Mouse (Mus musculus) myocyte (in vitro differentiated cells): ENCODE data around the gene P2rx6. TPM values are rescaled to one million over a fixed set of nuclear protein-coding genes. Genes with fewer than 3 reads are reported as not detected.

Experiments used
- H3K27me3 ChIP-seq: one replicate; pipeline ENCODE4 v1.6.1; 2011; ENCODE audit not compliant: control insufficient read depth, insufficient read depth, insufficient read length
- H3K36me3 ChIP-seq: one replicate; pipeline ENCODE4 v1.6.1; 2011; ENCODE audit not compliant: control insufficient read depth, insufficient read depth
- H3K4me2 ChIP-seq: one replicate; pipeline ENCODE4 v1.6.1; 2011; ENCODE audit warnings: low read depth, control low read depth
- H3K4me3 ChIP-seq: one replicate; pipeline ENCODE4 v1.5.1; 2011; ENCODE audit warnings: mild to moderate bottlenecking, control low read depth, moderate library complexity
- H3K79me2 ChIP-seq: one replicate; pipeline ENCODE4 v1.6.1; 2011; ENCODE audit not compliant: control insufficient read depth, insufficient read depth
- H3ac ChIP-seq: one replicate; pipeline ENCODE4 v1.6.1; 2011; ENCODE audit not compliant: control insufficient read depth, insufficient read length
- CEBPB ChIP-seq: IDR thresholded peaks from 2 replicates; pipeline ENCODE4 v1.6.1; 2011; ENCODE audit warnings: mild to moderate bottlenecking, moderate library complexity; ENCODE audit not compliant: poor library complexity, insufficient read depth, severe bottlenecking
- E2F4 ChIP-seq: IDR thresholded peaks from one replicate; pipeline ENCODE4 v1.6.1; 2011; ENCODE audit warnings: mild to moderate bottlenecking, control low read depth, moderate library complexity; ENCODE audit not compliant: insufficient read depth
- MAX ChIP-seq: IDR thresholded peaks from one replicate; pipeline ENCODE4 v1.6.1; 2011; ENCODE audit warnings: low read depth, mild to moderate bottlenecking, control low read depth
- MYOD1 ChIP-seq, 3 experiments: IDR thresholded peaks; one replicate each; pipeline ENCODE4 v1.6.1; 2011; ENCODE audit warnings: control low read depth in 2 of 3, low read depth in 2 of 3, mild to moderate bottlenecking in 2 of 3, moderate library complexity in 1 of 3; ENCODE audit not compliant: insufficient read length in 2 of 3, control insufficient read depth in 1 of 3
- MYOG ChIP-seq, 3 experiments: IDR thresholded peaks; one replicate each; pipeline ENCODE4 v1.6.1; 2011; ENCODE audit warnings: control low read depth in 2 of 3, low read depth in 2 of 3, mild to moderate bottlenecking in 2 of 3; ENCODE audit not compliant: insufficient read length in 2 of 3, control insufficient read depth in 1 of 3, insufficient read depth in 1 of 3
- POLR2A ChIP-seq: IDR thresholded peaks from one replicate; pipeline ENCODE4 v1.6.1; 2011; ENCODE audit warnings: low read depth, mild to moderate bottlenecking, control low read depth, moderate library complexity; ENCODE audit not compliant: insufficient read length
- POLR2AphosphoS2 ChIP-seq: IDR thresholded peaks from one replicate; pipeline ENCODE4 v1.6.1; 2011; ENCODE audit warnings: low read depth, control low read depth; ENCODE audit not compliant: insufficient read length
- REST ChIP-seq: IDR thresholded peaks from one replicate; pipeline ENCODE4 v1.6.1; 2011; ENCODE audit warnings: mild to moderate bottlenecking, control low read depth, moderate library complexity; ENCODE audit not compliant: insufficient read depth, insufficient read length
- SRF ChIP-seq: IDR thresholded peaks from one replicate; pipeline ENCODE4 v1.6.1; 2011; ENCODE audit warnings: low read depth; ENCODE audit not compliant: control insufficient read depth, insufficient read length
- TCF12 ChIP-seq: IDR thresholded peaks from one replicate; pipeline ENCODE4 v1.6.1; 2011; ENCODE audit warnings: mild to moderate bottlenecking, control low read depth; ENCODE audit not compliant: poor library complexity, insufficient read depth, severe bottlenecking
- TCF3 ChIP-seq: IDR thresholded peaks from one replicate; pipeline ENCODE4 v1.6.1; 2011; ENCODE audit warnings: low read depth, control low read depth; ENCODE audit not compliant: insufficient read length
- USF1 ChIP-seq: IDR thresholded peaks from one replicate; pipeline ENCODE4 v1.6.1; 2011; ENCODE audit warnings: low read depth, mild to moderate bottlenecking, control low read depth, moderate library complexity
- polyA plus RNA-seq: library from polyadenylated mRNA; unstranded; fragments of >200 nt; fragmentation: generic; extraction: Trizol; gene quantifications from one replicate; pipeline ENCODE4 v1.2.1, GENCODE M21; 2012; ENCODE audit warnings: missing spikeins

P2rx6 gene
- polyA plus RNA-seq, 1 experiment: 3.3 TPM

DNA sequence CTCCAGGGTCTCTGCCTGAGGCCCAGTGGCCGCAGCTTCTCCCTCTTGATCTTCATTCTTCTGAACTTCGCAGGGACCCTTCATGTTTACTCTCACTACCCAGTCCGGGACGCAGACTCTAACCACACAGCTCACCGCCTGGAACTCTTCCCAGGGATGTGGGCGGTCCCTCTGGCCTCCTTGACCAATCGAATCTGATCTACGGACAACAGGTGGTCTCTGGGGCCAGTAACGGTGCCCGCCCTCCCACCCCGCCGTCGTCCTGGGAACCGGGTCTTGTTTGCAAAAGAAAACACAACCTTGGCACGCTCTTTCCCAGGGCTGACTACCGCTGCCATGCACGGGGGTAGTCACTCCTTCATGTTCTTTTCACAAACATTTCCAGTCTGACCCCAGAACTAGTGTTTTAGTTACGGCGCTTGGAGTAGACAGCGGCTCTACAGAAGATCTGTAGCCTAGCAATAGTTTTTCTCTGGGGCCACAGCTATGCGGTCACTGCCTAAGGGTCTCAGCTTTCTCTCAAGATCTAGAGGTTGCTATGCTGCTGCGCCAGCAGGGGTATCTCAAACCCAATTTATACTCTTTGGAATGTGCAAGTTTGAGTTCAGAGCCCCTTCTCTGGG lies 446 bp upstream of the P2rx6 start, which contains the start of gene Lrrc74b:
Lrrc74b (minus strand) TSS at position 120 of the 623 bp plus-strand sequence.
- TF ChIP-seq POLR2A: peak; percentile 36
- TF ChIP-seq MYOG (IDR thresholded peaks at IDR 0.05; ENCODE audit: control insufficient read depth in 1 of 3, insufficient read depth in 1 of 3, insufficient read length in 2 of 3, low read depth in 2 of 3): peak in 1 of 3 experiments; percentile 70
- peak in 2 of 3 experiments; percentile 64 to 76 for TF ChIP-seq MYOD1 (IDR thresholded peaks at IDR 0.05; ENCODE audit: control insufficient read depth in 1 of 3, insufficient read length in 2 of 3, low read depth in 2 of 3)
- TF ChIP-seq TCF3: no peak
- TF ChIP-seq SRF: no peak
- Histone ChIP-seq H3K36me3 (no peaks in the 10 kb centered on the region), H3K4me2 (peak within 1 kb of the TSS; percentile 100), H3K27me3 (no peaks in the 10 kb centered on the region), H3K4me3 (peak within 1 kb of the TSS; percentile 22), H3K79me2 (no peaks in the 10 kb centered on the region), H3ac (no peak within 1 kb of the TSS)

DNA sequence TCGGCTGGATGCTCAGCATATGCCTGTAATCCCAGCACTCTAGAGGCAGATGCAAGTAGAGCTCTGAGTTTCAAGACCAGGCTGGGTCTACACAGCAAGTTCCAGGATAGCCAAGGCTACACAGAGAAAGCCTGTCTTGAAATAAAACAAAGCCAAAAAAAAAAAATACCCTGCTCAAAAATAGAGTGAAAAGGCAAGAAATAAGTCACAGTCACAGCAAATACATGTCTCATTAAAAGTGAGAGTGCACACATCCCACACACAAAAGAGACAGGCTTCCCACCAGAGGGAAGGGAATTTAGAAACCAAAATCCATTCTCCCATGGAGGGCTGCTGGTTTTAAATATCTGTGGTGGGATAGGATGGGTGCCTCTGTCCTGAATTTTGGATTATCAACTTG lies 1.9 kb downstream of the P2rx6 start:
- Histone ChIP-seq H3K36me3 (no peaks in the 10 kb centered on the region), H3ac (no peak overlapping the region), H3K4me3 (no peak overlapping the region), H3K4me2 (peak overlapping the region; percentile 100), H3K27me3 (no peaks in the 10 kb centered on the region), H3K79me2 (no peaks in the 10 kb centered on the region)
- TF ChIP-seq CEBPB: no peak
- no peak for TF ChIP-seq SRF
- no peak for TF ChIP-seq TCF12
- no peak for TF ChIP-seq E2F4
- TF ChIP-seq MAX: no peak
- TF ChIP-seq TCF3: no peak
- no peak for TF ChIP-seq POLR2AphosphoS2
- TF ChIP-seq REST: no peak

- Histone ChIP-seq H3ac (no peak overlapping the region), H3K4me2 (peak overlapping the region; percentile 100), H3K79me2 (no peaks in the 10 kb centered on the region), H3K4me3 (no peak overlapping the region), H3K27me3 (no peaks in the 10 kb centered on the region), H3K36me3 (no peaks in the 10 kb centered on the region)
- no peak for TF ChIP-seq CEBPB
- TF ChIP-seq MYOD1 (IDR thresholded peaks at IDR 0.05; ENCODE audit: control insufficient read depth in 1 of 3, insufficient read length in 2 of 3, low read depth in 2 of 3): peak in 1 of 3 experiments; percentile 28
These were observed 2.5 kb downstream of the P2rx6 start for GRCm38 (mm10) chr16:17564221-17564620.

GRCm38 (mm10) chr16:17564771-17565170 lies 3.1 kb downstream of the P2rx6 start:
- H3ac ChIP-seq: no peak overlapping the region
- TF ChIP-seq REST (no peak), MYOG (IDR thresholded peaks at IDR 0.05; ENCODE audit: control insufficient read depth in 1 of 3, insufficient read depth in 1 of 3, insufficient read length in 2 of 3, low read depth in 2 of 3) (no peak), E2F4 (no peak), POLR2A (no peak), USF1 (no peak), TCF3 (no peak), MYOD1 (IDR thresholded peaks at IDR 0.05; ENCODE audit: control insufficient read depth in 1 of 3, insufficient read length in 2 of 3, low read depth in 2 of 3) (no peak), CEBPB (no peak), TCF12 (no peak), MAX (no peak), POLR2AphosphoS2 (no peak), SRF (no peak)
- H3K27me3 ChIP-seq: no peaks in the 10 kb centered on the region
- no peak overlapping the region for H3K4me2 ChIP-seq
- H3K4me3 ChIP-seq: no peak overlapping the region
- no peaks in the 10 kb centered on the region for H3K36me3 ChIP-seq
- H3K79me2 ChIP-seq: no peaks in the 10 kb centered on the region

DNA sequence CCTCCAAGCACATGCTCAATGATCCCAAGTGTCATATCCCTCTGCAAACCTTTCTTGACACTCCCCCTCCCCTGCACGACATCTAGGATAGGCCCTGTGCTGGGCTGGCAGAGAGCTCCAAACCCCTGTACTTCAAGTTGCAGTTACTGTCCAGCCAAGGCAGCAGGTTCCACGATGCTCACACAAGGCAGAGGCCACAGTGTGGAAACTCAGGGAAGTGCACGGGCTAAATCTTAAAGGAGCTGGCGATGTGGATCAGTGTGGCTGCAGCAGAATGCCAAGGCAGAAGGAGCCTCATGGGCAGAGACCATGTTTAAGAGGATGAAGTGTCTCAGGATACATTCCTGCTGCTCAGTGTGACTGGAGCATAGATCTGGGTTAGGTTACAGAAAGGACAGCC lies 4.5 kb downstream of the P2rx6 start:
- TF ChIP-seq CEBPB (no peak), TCF12 (no peak), MYOD1 (IDR thresholded peaks at IDR 0.05; ENCODE audit: control insufficient read depth in 1 of 3, insufficient read length in 2 of 3, low read depth in 2 of 3) (no peak), USF1 (no peak), POLR2A (no peak), TCF3 (no peak), REST (no peak), MYOG (IDR thresholded peaks at IDR 0.05; ENCODE audit: control insufficient read depth in 1 of 3, insufficient read depth in 1 of 3, insufficient read length in 2 of 3, low read depth in 2 of 3) (no peak), E2F4 (no peak)

More for the DNA sequence above, 4.5 kb downstream of the P2rx6 start:
- Histone ChIP-seq H3K36me3 (no peaks in the 10 kb centered on the region), H3K27me3 (no peaks in the 10 kb centered on the region), H3K79me2 (no peaks in the 10 kb centered on the region), H3ac (no peak overlapping the region), H3K4me2 (no peak overlapping the region), H3K4me3 (no peak overlapping the region)
